Mouse (Mus musculus): ENCODE results near the gene Shisa4.

The Shisa4 gene

DNA sequence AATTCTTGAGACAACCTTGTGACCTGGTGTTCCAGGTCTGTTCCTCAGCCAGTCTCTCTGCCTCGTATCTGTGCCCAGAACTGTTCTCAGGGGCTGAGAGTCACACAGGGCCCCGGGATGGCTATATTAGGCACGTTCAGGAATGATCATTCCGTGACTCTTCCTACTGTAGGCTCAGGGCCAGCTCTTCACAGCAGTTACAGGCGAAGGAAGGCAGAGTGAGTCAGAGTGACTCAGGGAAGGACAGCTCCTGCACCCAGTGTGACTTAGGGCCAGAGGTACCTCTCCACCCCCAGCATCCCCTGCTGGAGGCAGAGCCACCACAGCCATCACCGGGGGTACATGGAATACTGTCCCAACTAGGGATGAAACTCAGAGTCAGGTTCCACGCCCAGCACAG lies 8.0 kb downstream of the Shisa4 start:
- in situ Hi-C loops (cut with MboI; ENCODE audit: low sequenced_read_pairs), result no loop called here

DNA sequence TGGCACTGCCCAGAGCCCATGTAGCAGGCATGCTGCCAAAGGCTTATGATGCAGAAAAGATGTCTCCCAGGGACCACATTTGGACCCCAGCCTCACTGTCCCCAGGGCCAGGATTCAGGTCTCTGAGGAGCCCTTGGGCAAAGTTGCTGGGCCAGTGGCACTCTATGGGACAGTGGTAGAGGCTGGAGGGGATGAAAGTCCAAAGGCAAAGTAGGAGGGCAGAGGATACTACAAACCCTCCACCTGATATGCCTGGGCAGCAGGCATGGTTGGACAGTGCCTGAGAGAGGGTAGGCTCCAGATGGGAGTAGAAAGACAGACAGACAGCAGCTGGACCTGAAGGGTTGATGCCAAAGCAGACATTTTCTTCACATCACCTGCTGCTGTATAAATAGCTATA lies 8.7 kb downstream of the Shisa4 start:
- in situ Hi-C loops (cut with MboI; ENCODE audit: low sequenced_read_pairs), result no loop called here

DNA sequence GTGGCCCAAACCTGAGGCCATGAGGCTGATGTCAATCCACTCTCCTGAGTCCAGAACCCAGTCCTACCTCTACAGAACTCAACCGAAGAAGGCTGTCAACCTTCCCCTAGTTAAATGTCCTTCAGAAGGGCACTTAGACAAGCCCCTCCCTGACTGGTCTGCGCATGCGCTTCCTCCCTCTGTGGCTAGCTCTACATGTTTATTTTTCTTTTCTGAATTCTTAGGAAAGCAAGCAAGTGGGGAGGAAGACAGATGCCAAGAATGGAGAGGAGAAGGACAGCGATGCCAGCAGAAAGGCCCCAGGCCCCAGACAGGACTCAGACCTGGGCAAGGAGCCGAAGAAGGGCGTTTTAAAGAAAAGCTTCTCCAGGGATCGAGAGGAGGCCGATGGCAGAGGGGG lies 11.6 kb downstream of the Shisa4 start:
- in situ Hi-C loops (cut with MboI; ENCODE audit: low sequenced_read_pairs), result no loop called here

DNA sequence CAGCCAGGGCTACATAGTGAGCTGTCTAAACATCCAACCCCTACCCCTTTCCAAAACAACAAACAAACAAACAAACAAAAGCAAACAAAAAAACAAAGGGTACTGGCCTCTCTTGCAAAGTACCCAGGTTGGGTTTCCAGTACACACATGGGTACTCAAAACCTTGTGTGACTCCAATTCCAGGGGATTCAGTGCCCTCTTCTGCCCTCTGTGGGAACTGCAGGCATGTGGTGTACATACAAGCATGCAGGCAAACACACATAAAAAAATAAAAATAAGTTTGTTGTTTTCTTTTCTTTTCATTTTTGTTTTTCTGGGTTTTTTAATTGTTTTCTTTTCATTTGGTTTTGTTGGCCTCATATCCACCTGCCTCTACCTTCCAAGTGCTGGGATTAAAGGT lies 12.9 kb downstream of the Shisa4 start:
- in situ Hi-C loops (cut with MboI; ENCODE audit: low sequenced_read_pairs), result no loop called here

GRCm38 (mm10) chr1:135361491-135361890 lies 13.5 kb downstream of the Shisa4 start:
- in situ Hi-C loops (cut with MboI; ENCODE audit: low sequenced_read_pairs), result no loop called here

- in situ Hi-C loops (cut with MboI; ENCODE audit: low sequenced_read_pairs), result no loop called here
These were observed 16.0 kb downstream of the Shisa4 start for GRCm38 (mm10) chr1:135359071-135359470.

- in situ Hi-C loops (cut with MboI; ENCODE audit: low sequenced_read_pairs), result no loop called here
These were observed 23.1 kb downstream of the Shisa4 start for GRCm38 (mm10) chr1:135351953-135352352.

DNA sequence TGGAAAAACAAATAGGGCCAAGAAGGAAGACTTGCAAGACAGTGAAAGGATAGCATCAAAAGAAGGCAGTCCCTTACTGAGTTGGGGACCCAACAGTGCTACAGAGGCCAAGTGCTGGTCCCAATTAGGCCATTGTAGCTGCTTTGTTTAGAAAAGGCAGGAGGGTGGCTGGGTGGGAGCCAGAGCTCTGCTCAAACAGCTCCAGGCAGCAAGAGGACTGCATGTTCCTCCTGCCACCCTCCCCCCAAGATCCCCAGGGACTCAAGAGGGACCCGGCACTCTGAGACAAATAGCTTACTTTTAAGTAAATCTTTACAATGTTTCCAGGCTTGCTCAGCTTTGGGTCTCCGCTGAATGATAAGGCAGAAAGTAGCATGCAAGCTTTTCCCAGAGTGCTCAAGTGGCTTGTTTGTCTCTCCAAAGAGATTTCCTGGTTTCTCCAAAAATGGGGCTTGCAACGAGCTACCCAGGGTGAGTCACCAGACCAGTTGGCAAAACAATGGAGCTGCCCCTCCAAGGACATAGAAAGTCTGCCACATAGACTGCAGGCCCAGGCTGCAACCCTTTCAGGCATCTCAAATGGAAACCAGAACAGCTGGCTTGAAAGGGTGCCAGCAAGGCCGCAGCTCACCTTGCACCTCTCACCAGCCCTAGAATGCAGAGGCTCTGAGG lies 27.4 kb downstream of the Shisa4 start:
- in situ Hi-C loops (cut with MboI; ENCODE audit: low sequenced_read_pairs), result no loop called here

DNA sequence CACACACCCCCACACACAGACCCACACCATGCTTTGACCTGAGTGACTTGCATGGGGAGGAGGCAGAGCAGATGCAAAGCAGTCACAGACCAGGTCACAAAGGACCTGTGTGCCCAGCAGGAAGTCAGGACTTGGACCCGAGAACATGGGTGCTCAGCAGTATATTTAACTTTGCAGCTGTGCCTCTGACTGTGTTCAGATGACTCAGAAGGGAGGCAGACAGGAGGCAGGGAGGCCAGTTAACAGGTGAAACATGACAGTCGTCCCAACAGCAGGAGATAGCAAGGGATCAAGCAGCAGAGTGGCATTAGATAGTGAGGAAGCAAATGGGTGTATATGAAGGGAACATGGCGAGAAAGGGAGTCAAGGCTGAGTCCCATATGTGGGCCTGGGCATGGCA lies 28.1 kb downstream of the Shisa4 start:
- in situ Hi-C loops (cut with MboI; ENCODE audit: low sequenced_read_pairs), result no loop called here

GRCm38 (mm10) chr1:135344026-135344425 lies 31.0 kb downstream of the Shisa4 start:
- in situ Hi-C loops (cut with MboI; ENCODE audit: low sequenced_read_pairs), result no loop called here

GRCm38 (mm10) chr1:135341947-135342346 lies 33.1 kb downstream of the Shisa4 start:
- in situ Hi-C loops (cut with MboI; ENCODE audit: low sequenced_read_pairs), result no loop called here

- in situ Hi-C loops (cut with MboI; ENCODE audit: low sequenced_read_pairs), result no loop called here
These were observed 44.5 kb downstream of the Shisa4 start for GRCm38 (mm10) chr1:135330578-135330977.

GRCm38 (mm10) chr1:135328368-135328767 lies 46.7 kb downstream of the Shisa4 start:
- in situ Hi-C loops (cut with MboI; ENCODE audit: low sequenced_read_pairs), result no loop called here

DNA sequence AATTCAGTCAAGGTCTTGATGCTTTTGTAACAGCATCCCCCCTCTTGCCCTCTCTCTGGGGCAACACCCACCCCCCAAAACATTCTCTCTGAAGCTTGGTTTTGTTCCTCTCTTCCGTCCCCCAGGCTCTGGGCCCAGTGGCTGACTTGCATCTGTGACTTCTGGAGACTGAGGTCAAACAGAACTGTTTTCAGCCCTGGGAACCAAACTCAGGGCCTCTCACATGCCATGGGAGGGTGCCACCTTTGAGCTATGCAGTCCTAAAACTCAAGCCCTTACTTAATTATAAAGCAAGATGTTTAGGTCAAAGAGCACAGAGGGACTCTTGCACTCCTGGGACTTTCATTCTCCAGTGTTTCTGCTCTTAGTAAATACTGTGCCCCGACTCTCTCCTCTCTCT lies 49.1 kb downstream of the Shisa4 start:
- in situ Hi-C loops (cut with MboI; ENCODE audit: low sequenced_read_pairs), result no loop called here

DNA sequence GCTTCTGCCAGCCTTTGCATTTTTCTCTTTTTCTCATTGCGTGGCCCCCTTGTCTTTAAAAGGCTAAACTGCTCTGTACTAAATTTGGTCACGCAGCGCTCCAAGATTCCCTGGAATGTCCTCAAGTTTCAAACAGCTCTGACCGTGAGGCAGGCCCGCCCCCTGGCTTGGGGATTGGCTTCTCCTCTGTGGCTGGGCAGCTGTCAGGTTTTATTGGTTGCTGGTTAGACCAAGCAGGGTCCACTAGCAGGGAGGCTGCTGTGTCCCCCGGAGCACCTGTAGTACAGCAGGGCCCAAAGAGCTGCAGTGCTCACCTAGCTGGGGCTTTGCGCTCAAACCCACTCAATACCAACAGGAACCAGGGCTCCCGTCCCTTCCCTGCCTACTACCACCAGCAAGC lies 50.5 kb downstream of the Shisa4 start, which contains the start of gene Lmod1:
Gene Lmod1 (plus strand): TSS at position 237 of the 400 bp plus-strand sequence.
- in situ Hi-C loops (cut with MboI; ENCODE audit: low sequenced_read_pairs), result no loop called here

DNA sequence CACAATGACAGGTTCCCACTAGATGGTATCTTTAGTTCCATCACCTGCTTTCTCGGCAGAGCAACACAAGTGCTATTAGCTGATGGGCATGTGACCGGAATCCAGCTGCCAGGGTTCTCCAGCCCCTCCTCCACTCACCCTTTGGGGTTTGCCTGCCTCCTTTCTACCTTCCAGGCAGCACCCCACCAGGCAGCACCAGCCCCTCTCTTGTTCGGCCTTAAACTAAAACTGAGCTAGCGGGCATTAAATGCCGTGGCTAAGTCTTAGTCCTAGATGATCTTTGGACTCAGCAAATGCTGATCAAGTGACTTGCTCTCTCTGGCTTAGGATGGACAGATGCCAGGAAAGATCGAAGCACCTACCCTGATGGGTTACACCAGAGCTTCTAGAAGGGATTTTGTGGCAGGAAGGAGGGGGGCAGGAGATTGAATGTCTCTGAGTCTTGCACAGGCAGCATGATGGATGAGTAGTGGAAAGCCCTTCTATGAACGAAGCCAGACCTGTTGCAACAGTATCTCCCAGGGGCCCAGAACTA lies 51.6 kb downstream of the Shisa4 start:
- in situ Hi-C loops (cut with MboI; ENCODE audit: low sequenced_read_pairs), result no loop called here
